Mouse (Mus musculus) left cerebral cortex, adult 18-20 months (tissue): Measurements from ENCODE around the gene Gm43517. TPM values are rescaled to one million over a fixed set of nuclear protein-coding genes. Genes with fewer than 3 reads are reported as not detected.

ENCODE experiments used
- DNase-seq, 2 experiments: peaks; one replicate each; pipeline ENCODE4 v3.0.0; 2021 to 2022; ENCODE audit warnings: low spot score in 2 of 2, mixed read lengths in 1 of 2
- total RNA-seq, 2 experiments: library from RNA; stranded (reverse); gene quantifications; 2 replicates each; pipeline ENCODE4 v1.2.3; 2021

Gene Gm43517
- total RNA-seq, 2 experiments from 2014 or later: 6.3 to 6.9 TPM

DNA sequence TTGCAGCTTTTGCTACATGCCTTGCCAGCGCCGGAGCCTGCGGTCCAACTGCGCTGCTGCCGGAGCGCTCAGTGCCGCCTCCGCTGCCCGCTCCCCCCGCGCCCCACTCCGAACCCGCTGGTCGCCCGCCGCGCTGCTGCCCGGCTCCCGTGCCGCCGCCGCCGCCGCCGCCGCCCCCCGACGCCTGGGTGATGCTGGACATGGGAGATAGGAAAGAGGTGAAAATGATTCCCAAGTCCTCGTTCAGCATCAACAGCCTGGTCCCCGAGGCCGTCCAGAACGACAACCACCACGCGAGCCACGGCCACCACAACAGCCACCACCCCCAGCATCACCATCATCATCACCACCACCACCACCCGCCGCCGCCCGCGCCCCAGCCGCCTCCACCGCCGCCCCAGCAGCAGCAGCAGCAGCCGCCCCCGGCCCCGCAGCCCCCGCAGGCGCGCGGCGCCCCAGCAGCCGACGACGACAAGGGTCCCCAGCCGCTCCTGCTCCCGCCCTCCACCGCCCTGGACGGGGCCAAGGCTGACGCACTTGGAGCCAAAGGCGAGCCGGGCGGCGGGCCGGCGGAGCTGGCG, 589 bp upstream of the Gm43517 start:
- peak in 1 of 2 experiments; percentile 56 for DNase-seq

DNA sequence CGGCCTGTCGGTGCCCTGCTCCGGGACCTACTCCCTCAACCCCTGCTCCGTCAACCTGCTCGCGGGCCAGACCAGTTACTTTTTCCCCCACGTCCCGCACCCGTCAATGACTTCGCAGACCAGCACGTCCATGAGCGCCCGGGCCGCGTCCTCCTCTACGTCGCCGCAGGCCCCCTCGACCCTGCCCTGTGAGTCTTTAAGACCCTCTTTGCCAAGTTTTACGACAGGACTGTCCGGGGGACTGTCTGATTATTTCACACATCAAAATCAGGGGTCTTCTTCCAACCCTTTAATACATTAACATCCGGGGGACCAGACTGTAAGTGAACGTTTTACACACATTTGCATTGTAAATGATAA, 637 bp downstream of the Gm43517 start:
- DNase-seq: no peak

DNA sequence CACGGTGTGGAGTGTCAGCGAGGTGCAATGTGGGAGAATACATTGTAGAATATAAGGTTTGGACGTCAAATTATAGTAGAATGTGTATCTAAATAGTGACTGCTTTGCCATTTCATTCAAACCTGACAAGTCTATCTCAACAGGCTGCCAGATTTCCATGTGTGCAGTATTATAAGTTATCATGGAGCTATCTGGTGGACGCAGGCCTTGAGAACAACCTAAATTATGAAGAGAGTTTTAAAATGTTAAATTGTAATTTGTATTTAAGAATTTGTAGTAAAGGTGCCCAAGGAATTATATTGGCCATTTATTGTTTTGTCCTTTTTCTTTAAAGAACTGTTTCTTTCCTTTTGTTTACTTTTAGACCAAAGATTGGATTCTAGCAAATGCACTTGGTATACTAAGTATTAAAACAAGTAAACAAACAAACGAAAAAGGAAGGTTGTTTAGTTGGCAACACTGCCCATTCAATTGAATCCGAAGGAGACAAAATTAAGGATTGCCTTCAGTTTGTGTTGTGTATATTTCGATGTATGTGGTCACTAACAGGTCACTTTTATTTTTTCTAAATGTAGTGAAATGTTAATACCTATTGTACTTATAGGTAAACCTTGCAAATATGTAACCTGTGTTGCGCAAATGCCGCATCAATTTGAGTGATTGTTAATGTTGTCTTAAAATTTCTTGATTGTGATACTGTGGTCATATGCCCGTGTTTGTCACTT, 1.3 kb downstream of the Gm43517 start:
- DNase-seq: no peak

DNA sequence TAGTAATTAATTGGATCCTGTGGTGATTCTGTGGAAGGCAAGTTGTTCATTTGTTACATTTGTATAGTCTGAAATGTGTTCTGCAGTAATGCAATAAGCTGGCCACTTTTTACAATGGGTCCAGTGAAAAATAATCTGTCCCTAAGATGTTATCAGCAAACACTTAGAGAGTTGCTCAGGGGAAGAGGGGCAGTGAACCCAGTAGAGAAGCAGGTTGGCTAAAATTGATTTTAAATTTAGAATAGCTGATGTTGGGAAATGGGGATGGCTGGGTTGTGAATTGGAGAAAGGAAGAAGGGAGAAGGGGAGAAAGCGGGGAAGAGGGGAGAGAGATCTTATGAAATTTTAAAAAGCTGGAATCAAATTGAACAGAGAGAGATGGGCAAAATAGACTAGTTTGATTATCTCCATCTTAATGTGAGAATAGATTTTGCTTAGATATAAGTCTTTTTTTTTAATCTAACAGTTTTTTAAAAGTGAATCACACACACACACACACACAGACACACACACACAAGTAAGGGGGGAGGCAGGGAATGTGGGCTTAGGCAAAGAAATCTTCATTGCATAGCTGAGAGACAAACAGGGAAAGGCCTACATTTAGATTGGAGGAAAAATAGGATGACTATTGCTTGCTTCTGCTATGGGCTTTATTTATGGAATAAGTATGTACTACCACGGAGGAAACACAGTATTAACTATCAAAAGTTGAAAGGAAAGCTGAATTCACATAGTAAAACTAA, 3.1 kb downstream of the Gm43517 start:
- DNase-seq: peak in 1 of 2 experiments; percentile 15

DNA sequence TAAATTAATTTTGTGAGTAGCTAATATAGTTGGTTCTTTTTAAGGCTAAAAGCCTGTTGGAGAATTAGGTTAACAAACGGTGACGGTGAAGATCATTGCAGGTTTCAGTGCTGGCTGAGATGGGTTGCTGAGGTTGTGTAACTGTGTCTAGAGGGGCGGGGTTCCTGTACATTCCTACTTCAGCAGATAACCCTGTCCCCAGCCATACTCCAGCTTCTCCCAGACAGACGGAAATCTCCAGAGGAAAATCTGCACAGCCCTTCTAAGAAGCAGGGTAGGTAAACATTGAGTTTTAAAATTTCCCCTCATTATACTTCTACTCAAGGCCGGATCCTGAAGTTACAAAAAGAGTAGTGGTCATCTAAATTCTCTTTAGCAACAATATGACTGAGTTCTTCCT, 4.7 kb downstream of the Gm43517 start:
- DNase-seq: peak in 1 of 2 experiments; percentile 25

DNA sequence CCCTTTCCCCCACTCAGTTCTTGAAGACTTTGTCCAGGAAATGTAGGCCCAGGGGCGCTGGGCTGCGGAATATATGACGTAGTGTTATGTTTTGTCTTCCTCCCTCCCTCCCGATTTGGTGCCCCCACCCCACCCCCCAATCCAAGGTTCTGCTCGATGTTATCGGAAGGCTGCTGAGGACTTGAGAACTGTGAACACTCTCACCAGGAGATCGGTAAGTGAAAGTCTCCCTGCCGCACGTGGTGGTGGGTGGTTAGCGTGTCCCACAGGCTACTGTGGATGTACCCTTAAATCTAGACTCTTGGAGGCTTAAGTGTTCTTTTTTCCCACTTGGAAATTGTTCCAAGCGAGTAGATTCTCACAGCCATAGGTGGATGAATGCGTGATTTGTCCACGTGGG, 5.3 kb downstream of the Gm43517 start:
- peak in 1 of 2 experiments; percentile 39 for DNase-seq

DNA sequence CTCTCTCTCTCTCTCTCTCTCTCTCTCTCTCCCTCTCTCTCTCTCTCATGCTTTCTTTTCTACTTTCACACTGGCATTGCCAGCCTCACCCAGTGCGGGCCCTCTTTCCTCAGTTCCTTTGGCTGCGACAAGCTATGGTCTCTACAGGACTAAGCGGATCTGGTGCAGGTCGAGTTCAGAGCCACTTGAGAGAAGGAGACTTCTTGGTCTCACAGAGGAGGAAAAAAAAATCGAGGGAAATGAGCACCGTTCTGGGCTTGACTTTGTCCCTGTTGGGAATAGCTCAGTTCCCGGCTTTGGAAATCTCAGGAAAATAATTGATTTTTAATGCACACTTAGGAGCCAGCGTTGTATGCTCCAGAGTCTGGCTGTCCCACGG, 5.9 kb downstream of the Gm43517 start:
- no peak for DNase-seq

DNA sequence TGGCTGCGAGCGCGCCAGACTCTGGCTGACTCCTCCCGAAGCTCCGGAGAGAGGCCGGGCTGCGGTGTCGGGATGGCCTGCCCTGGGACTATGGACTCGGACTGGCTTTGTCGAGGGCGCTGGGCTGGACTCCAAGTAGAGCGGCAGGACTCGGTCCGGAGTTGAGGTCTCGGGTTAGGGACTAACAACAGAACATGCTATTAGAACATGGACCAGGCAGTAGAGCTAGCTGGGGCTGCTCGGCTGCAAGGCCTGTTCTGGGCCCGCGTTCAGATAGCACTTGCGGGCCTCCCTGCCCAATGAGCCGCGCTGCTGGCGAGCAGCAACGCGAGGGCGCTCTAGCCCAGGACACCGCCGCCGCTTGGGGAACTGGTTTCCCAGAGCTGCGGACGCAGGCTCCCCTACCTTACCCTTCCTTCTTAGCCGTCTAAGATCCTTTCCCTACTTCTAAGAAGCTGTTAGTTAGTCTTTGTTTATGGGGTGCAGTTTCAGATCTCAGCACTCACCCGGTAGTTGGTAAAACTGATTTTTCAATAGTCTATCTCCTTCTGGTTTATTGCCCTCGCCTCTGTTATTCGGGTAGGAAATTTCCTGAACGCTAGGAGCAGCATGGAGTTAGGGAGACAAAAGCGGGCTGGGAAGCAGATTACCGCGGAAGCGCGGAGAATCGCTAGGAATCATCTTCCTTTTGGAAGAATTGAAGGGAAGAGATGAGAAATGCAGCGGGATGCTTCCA, 6.5 kb downstream of the Gm43517 start:
- DNase-seq: peak; percentile 66 to 73

DNA sequence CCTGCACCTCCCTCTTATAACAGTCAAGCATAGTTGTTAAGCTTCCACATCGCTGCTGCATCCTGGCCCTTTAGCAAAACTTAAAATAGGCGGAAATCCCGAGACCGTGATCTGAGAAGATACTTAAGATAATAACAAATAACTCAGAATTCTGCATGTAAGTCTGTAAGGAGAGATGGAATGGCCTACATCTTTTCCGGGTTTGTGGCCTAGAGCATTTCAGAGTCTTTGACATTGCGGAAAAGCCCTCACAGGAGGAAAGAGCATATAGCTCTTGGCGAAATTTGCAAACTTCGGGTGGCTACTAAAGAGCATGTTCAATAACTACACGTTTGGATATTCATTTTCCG, 7.0 kb downstream of the Gm43517 start:
- no peak for DNase-seq

DNA sequence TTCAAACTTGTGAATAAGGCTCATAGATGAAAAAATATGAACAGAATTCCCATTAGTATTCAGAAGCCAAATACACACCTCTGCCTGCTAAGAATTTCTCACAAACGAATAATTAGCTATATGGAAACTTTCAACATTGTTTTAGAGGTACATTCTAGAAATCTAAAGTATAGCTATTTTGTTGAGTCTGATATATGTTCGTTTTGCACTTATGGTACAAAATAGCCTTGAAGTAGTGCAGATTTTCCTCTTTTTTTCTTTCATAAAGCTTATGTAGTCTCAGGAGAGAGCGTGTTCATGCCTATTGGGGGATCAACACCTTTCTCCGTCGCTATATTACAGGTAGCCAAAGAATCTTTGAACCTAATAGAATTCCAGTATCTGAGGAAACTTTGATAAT, 7.9 kb downstream of the Gm43517 start:
- DNase-seq: no peak

DNA sequence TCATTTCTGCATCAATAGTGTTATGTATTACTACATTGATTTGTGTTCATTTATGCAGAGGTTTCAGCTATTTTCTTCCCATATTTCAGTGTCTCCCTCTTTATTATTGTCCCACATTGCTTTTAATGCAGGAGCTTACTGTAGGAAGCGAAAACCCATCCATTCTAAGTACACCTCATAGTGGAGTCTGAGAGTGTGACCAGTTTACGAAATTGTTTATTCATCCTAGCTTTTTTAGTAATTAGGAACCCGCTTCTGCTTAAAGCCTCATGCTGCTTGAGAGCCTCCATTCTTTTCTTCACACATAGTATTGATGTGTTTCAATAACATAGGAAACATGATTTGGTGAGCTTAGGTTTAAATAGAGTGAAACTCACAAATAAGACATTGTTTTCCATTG, 8.7 kb downstream of the Gm43517 start:
- DNase-seq: no peak

DNA sequence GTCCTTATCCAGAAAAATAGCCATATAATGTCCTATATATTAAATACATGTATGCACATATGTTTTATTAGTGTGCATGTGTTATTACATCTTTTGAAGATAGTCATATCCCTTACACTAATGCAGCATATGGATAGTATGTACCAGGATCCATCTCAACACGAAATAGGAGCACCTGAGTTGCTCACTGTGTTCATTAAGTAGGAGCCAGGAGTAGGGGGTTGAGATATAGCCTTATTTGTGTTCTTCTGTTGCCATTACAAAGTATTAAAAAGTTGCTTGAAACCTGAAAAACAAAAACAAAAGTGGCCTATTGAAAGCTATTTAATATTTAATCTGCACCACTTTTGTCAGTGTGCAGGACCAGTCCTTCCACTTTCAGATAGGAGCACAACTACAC, 9.2 kb downstream of the Gm43517 start:
- DNase-seq: no peak

DNA sequence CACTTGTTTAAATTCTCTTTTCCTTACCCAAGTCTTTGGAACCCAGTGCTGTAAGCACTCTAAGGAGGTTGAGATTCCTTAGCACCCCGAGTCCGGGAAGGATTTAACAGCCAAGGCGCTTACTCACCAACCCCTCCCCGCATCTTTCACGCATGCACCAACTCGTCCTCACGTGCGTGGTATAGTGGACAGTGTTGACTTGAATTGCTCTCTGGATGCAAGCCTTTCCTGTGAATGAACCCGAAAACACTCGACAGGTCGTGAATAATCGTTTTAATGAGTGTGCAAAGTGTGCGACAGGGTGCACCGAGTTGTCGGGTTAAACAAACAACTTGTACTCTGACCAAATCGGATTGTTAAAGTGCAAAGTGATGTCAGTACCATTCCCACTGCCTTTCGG, 9.9 kb downstream of the Gm43517 start:
- DNase-seq: peak in 1 of 2 experiments; percentile 60

DNA sequence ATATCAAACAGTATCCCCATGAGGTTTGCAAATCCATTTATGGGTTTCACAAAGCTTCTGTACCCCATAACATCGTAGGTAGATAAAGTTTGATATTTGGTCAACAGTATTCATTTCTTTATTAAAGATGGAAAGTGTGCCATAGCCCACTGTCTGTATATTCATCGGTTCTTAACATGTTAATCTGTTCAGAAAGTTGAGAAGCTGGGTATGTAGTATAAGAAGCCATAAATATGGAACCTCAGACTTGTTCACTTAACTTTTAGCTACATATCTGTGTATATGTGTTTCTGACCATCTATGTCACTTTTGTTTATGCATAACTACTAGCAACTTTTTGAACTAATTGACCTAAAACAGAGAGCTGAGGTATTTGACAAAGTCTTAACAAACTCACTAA, 11.0 kb downstream of the Gm43517 start:
- no peak for DNase-seq

DNA sequence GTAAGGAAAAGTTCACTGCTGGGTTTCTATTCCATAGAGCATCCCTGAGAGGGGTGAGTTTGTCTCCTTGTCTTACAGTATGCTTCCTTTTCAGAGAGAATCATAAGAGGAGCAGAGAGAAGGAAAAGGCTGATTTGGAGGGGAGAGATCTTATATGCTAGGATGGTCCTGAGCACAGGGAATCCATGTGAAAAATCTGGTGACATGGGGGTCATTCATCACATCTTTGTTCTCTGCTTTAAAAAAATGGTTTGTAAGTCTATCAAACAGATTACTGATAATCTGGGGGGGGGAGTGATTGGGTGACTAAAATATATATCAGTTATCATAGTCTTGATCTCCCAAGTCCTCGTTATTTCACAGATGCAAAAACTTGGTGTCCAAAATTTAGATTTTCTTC, 11.8 kb downstream of the Gm43517 start:
- DNase-seq: no peak

DNA sequence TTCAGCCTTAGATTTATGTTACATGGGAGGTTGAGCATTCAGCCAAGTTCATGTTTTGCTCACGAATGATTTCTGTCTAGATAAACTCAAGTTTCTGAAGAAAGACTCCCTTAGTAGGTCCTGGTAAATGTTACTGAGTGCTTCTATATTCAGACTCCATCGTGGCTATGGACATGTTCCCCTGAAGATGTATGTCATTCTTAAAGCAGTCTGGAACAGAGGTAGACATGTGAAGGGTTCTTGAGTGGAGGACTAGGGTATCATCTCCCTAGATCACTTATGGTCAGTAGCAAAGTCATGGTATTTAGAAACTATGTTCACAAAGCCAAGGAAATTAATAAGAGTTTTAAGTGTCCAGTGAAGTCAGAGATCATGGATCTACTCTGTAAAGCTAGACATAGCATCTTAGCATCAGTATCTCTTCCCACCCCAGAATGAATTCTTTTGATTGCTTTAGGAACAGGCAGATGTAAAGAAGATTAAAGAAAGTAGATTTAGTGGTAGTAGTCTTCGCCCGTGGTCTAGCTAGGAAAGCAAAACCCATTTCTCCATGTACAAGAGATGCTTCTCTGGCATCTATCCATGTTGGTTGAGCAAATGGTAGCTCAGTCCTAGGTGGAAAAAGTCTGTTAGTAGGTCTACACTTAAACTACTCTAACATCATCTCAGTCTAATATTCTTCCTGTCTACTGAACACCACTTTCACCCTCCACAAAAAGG, 12.6 kb downstream of the Gm43517 start:
- DNase-seq: no peak

DNA sequence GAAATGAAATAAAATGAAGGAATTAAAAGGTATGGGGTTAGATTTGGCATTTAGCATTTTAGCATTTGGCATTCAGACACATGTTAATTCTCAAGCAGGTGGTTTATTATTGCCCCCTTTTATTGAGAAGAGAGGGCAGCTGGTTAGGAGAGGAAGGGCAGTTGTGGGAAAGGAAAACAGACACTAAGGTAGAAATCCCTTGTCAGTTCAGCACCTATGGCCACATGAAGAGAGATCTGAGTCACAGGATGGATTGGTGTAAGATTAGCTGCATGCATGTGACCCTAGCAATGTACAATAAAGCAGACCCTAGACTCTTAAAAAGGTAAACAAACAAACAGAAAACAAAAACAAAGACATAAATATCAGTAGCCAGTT, 13.2 kb downstream of the Gm43517 start:
- no peak for DNase-seq

DNA sequence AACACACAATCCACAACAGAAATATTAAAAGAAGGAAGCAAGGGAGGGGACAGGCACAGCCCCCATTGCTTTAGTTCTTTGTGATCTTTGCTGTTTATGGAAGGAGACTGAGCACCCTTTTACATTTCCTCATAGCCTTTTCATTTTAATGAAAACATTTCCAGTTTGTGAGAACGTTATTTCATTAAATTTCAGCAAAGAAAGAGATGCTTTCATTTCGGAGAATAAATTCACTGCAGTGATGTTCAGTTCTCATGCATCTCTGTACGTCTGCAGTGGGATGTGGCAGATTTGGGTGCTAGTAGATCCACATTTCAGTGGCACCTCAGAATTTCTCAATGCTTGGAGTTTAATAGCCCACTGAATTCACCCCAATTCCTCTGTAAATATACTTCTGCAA, 13.7 kb downstream of the Gm43517 start:
- no peak for DNase-seq

DNA sequence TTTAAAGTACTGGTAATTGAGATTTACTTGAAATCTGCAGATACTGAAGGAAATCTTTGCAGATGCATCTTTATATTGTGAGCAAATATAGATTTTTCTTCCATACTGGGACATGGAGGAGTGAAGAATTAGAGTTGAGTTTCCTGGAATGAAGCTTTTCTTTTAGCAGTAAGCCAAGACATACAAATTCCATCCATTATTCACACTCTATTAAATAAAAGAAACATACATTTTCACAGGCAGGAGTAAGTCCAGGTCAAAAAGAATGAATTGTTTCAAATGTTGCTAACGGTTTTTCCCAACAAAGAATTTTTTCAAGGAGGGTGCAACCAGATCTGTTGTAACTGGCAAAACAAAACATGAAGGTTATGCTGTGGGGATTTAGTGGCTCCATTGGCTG, 14.6 kb downstream of the Gm43517 start:
- DNase-seq: no peak

DNA sequence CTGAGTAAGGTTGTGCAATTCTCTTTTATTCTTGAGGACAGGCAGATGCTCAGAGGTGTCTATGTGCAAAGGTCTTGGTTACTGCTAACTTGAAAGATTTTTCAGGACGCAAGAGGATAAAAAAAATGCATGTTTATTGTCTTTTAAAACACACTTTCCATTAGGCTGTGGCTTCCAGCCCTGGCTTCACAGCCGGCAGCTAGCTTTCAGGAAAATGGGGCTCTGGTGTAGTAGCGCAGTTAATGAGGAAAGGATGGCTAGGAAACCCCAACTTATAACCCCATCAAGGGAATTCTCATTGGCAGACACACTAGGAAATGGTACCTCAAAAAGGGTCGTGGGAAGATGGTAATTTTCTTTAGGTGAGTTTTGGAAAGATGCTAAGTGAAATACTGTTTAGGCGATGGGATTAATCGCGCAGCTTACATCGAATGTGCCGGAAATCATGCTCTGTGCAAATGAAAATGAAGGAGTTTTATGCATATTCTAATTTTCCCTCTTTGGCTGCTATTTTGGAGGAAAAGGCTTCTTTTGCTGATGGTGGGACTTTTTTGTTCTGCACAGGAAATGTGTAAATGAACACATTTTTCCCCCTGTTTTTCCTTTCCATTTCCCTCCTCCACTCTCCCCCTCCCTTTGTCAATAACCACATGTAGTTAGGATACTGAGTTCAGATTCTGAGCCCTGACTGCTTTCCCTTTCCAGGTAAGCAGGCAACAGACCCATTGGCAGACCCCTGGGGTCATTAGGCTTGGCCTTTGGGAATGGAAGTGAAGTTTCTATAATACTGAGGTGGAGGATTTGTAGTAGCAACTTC, 15.3 kb downstream of the Gm43517 start:
- peak in 1 of 2 experiments; percentile 8 for DNase-seq

DNA sequence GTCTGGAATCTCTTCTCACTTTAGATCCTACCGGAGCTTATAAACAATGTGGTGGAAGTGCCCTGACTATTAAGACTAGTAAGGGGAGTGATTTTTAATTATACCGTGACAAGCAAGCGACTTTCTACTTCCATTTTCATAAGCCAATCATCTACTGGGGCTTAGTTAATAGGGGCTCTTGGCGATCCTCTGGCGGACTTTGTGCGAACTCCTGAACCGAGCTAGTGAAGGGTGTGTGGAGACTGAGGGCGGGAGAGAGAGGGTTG, 15.8 kb downstream of the Gm43517 start:
- DNase-seq: no peak
